Mouse (Mus musculus) forebrain, embryonic 14.5 days (tissue): Measurements from ENCODE around the gene Cdr2l. TPM values are rescaled to one million over a fixed set of nuclear protein-coding genes. Genes with fewer than 3 reads are reported as not detected.

Source experiments
- ATAC-seq: fragments of 200-750 bp; cut with Nextera tagmentation; 2 replicates; pipeline ENCODE4 v1.8.0; 2017; ENCODE audit warnings: mild to moderate bottlenecking, moderate library complexity
- DNase-seq: peaks from one replicate; pipeline ENCODE4 v3.0.0-alpha.2; 2015; ENCODE audit warnings: low spot score
- H3K27ac ChIP-seq: fragments of 300-500 bp; sonication (generic); 2 replicates; pipeline ENCODE4 v1.5.1; 2014; ENCODE audit warnings: low read depth, mild to moderate bottlenecking, control low read depth, low read length, moderate library complexity
- H3K27me3 ChIP-seq: fragments of 300-500 bp; sonication (generic); replicated peaks from 2 replicates; pipeline ENCODE4 v1.6.1; 2014; ENCODE audit warnings: low read length, control low read depth, mixed read lengths; ENCODE audit not compliant: control insufficient read depth, insufficient read depth
- H3K36me3 ChIP-seq: fragments of 300-500 bp; sonication (generic); 2 replicates; pipeline ENCODE4 v1.6.1; 2014; ENCODE audit warnings: low read length, control low read depth; ENCODE audit not compliant: control insufficient read depth, insufficient read depth
- H3K4me1 ChIP-seq: fragments of 300-500 bp; sonication (generic); 2 replicates; pipeline ENCODE4 v1.6.1; 2014; ENCODE audit warnings: antibody characterized with exemption, low read length, control low read depth; ENCODE audit not compliant: control insufficient read depth, insufficient read depth
- H3K4me2 ChIP-seq: fragments of 300-500 bp; sonication (generic); 2 replicates; pipeline ENCODE4 v1.6.1; 2014; ENCODE audit warnings: mild to moderate bottlenecking, control low read depth, low read length
- H3K4me3 ChIP-seq: fragments of 300-500 bp; sonication (generic); 2 replicates; pipeline ENCODE4 v1.5.1; 2014; ENCODE audit warnings: low read depth, low read length, control low read depth
- H3K9ac ChIP-seq: fragments of 300-500 bp; sonication (generic); 2 replicates; pipeline ENCODE4 v1.6.1; 2014; ENCODE audit warnings: mild to moderate bottlenecking, low read length, control low read depth, moderate library complexity
- H3K9me3 ChIP-seq: fragments of 300-500 bp; sonication (generic); replicated peaks from 2 replicates; pipeline ENCODE4 v1.6.1; 2016; ENCODE audit warnings: low read length, control low read depth, mixed read lengths; ENCODE audit not compliant: control insufficient read depth
- WGBS: fragments of 180-500 bp; shearing (Covaris S2); extraction: QIAGEN DNeasy Blood & Tissue Kit; methylation state at CpG from one replicate; pipeline ENCODE4 v1.1.7; 2014; 5-methylcytosine and 5-hydroxymethylcytosine counted together
- polyA plus RNA-seq: library from polyadenylated mRNA; unstranded; fragments of >200 nt; fragmentation: Nextera tagmentation; extraction: Ambion mirVana; gene quantifications from 2 replicates; pipeline ENCODE4 v1.2.1, GENCODE M21; 2014

Cdr2l gene
- polyA plus RNA-seq, 1 experiment from 2014 or later, result 19.0 TPM

- H3K27ac ChIP-seq, result no peak overlapping the region
- no peak overlapping the region for H3K4me3 ChIP-seq
- H3K36me3 ChIP-seq, result peaks cover 7% of the 10 kb centered on the region
- no peak overlapping the region for H3K9ac ChIP-seq
- no peaks in the 10 kb centered on the region for H3K9me3 ChIP-seq
- DNase-seq, result no peak
- no peak for ATAC-seq
- 81% methylated on average over 5 of the region's 5 CpGs for WGBS
- H3K4me1 ChIP-seq, result peaks cover 3% of the 10 kb centered on the region; the same call in 1 of the 2 replicates
- H3K4me2 ChIP-seq, result no peak overlapping the region
- no peaks in the 10 kb centered on the region for H3K27me3 ChIP-seq
Measured at GRCm38 (mm10) chr11:115437571-115438122, 55.9 kb downstream of the Cdr2l start.

DNA sequence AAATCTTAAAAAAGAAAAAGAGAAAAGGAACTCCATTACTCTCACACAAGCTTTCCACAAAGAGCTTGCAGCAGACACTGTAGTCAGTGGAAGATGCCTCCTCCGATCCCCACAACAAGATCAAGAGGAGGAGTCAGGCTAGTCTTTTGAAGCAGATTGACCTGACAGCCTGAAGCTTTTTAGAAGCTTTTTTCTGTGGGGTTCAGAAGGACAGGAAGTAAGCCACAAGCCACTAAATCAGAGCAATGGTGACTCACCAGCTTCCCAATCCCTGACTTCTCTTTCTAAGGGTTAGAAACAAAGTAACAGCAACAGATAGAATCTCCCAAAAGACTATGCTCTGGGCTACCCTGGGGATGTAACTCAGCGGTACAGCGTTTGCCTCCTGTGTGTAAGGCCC lies 57.6 kb downstream of the Cdr2l start:
- ATAC-seq (no peak), DNase-seq (no peak)
- Histone ChIP-seq H3K9me3 (no peaks in the 10 kb centered on the region), H3K4me1 (peaks cover 3% of the 10 kb centered on the region; the same call in 1 of the 2 replicates), H3K9ac (no peak overlapping the region), H3K27me3 (no peaks in the 10 kb centered on the region), H3K4me3 (no peak overlapping the region), H3K27ac (no peak overlapping the region), H3K4me2 (no peak overlapping the region), H3K36me3 (no peaks in the 10 kb centered on the region)
- 92% methylated on average over 3 of the region's 3 CpGs for WGBS

DNA sequence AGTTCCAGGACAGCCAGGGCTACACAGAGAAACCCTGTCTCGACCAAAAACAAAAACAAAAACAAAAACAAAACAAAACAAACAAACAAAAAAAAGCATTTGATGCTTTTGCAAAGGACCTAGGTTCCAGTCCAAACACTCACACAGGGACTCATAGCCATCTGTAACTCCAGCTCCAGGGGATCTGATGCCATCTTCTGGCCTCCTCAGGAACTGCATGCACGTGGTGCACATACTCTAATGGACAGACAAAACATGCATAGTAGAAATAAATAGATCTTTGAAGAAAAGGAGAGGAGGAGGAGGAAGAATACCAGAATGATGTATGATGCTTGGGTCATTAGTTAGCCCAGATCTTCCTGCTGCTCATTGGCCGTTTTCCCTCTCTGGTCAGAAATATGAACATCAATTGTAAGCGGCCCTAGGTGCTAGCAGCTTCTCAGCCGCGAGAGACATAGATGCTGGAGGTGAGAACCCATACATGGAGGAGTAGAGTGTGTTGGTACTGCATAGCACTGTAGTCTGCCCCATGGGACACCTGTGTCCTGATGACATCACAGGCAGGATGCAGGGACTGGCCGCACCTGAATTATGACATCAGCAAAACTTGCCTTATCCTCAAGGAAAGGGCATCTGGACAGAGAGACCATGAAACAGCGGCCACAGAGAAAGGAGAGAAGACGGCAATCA lies 58.3 kb downstream of the Cdr2l start, which contains the start of gene Trim80:
TSS of gene Trim80 (plus strand) at position 640 of the 690 bp plus-strand sequence.
- Histone ChIP-seq H3K9me3 (no peaks in the 10 kb centered on the region), H3K9ac (no peak within 1 kb of the TSS), H3K36me3 (no peaks in the 10 kb centered on the region), H3K27me3 (no peaks in the 10 kb centered on the region), H3K4me2 (no peak within 1 kb of the TSS), H3K27ac (no peak within 1 kb of the TSS), H3K4me3 (no peak within 1 kb of the TSS), H3K4me1 (peaks cover 3% of the 10 kb centered on the region; the same call in 1 of the 2 replicates)
- DNase-seq (no peak), ATAC-seq (no peak)
- 90% methylated on average over 9 of the region's 9 CpGs for WGBS

- ATAC-seq (no peak), DNase-seq (no peak)
- WGBS, result 57% methylated on average over 15 of the region's 15 CpGs
- Histone ChIP-seq H3K27me3 (no peaks in the 10 kb centered on the region), H3K9ac (no peak overlapping the region), H3K9me3 (no peaks in the 10 kb centered on the region), H3K4me1 (no peaks in the 10 kb centered on the region), H3K27ac (no peak overlapping the region), H3K4me3 (no peak overlapping the region), H3K36me3 (no peaks in the 10 kb centered on the region), H3K4me2 (no peak overlapping the region)
Measured at GRCm38 (mm10) chr11:115441417-115441816, 59.7 kb downstream of the Cdr2l start.

Other genes starting within 250 kb of the Cdr2l start
- gene Cd300lf, start 247.9 kb upstream of the Cdr2l start, polyA plus RNA-seq, result not detected in 2 replicates
- 39.4 and 48.4 TPM in 2 replicates for gene Slc9a3r1, start 218.6 kb upstream of the Cdr2l start, polyA plus RNA-seq
- 6.3 and 8.5 TPM in 2 replicates for gene Tmem104, start 194.4 kb upstream of the Cdr2l start, polyA plus RNA-seq
- gene Nat9, start 194.1 kb upstream of the Cdr2l start, polyA plus RNA-seq, result 19.5 and 20.4 TPM in 2 replicates
- gene Grin2c, start 114.7 kb upstream of the Cdr2l start, polyA plus RNA-seq, result 0.12 and 0.14 TPM in 2 replicates
- gene Fdxr, start 104.9 kb upstream of the Cdr2l start, polyA plus RNA-seq, result 17.2 and 20.0 TPM in 2 replicates
- gene Fads6, start 84.3 kb upstream of the Cdr2l start, polyA plus RNA-seq, result 0.24 and 0.40 TPM in 2 replicates
- not detected in 2 replicates for gene Otop2, start 74.8 kb upstream of the Cdr2l start, polyA plus RNA-seq
- not detected in 2 replicates for gene Ush1g, start 59.9 kb upstream of the Cdr2l start, polyA plus RNA-seq
- 0.06 and 0.09 TPM in 2 replicates for gene Otop3, start 47.2 kb upstream of the Cdr2l start, polyA plus RNA-seq
- 32.0 and 36.3 TPM in 2 replicates for gene Hid1, start 14.2 kb upstream of the Cdr2l start, polyA plus RNA-seq
- 203 and 253 TPM in 2 replicates for gene Mrpl58, start 21.8 kb downstream of the Cdr2l start, polyA plus RNA-seq
- 768 and 904 TPM in 2 replicates for gene Atp5h, start 38.0 kb downstream of the Cdr2l start, polyA plus RNA-seq
- 17.8 and 17.9 TPM in 2 replicates for gene Kctd2, start 38.2 kb downstream of the Cdr2l start, polyA plus RNA-seq
- not detected in 2 replicates for gene Trim80, start 58.6 kb downstream of the Cdr2l start, polyA plus RNA-seq
- 0.12 TPM in 1 of 2 replicates, not detected in the other for gene Slc16a5, start 80.6 kb downstream of the Cdr2l start, polyA plus RNA-seq
- 11.5 and 14.6 TPM in 2 replicates for gene Armc7, start 93.8 kb downstream of the Cdr2l start, polyA plus RNA-seq
- gene Nt5c, start 109.9 kb downstream of the Cdr2l start, polyA plus RNA-seq, result 95.5 and 107 TPM in 2 replicates
- 2,151 and 2,168 TPM in 2 replicates for gene Jpt1, start 132.5 kb downstream of the Cdr2l start, polyA plus RNA-seq
- 1,356 and 1,420 TPM in 2 replicates for gene Sumo2, start 154.4 kb downstream of the Cdr2l start, polyA plus RNA-seq
- 117 and 122 TPM in 2 replicates for gene Nup85, start 182.5 kb downstream of the Cdr2l start, polyA plus RNA-seq
- 72.1 and 81.5 TPM in 2 replicates for gene Mrps7, start 222.0 kb downstream of the Cdr2l start, polyA plus RNA-seq
- gene Gga3, start 222.1 kb downstream of the Cdr2l start, polyA plus RNA-seq, result 18.1 and 22.7 TPM in 2 replicates
- 9.5 and 12.5 TPM in 2 replicates for gene Mif4gd, start 231.1 kb downstream of the Cdr2l start, polyA plus RNA-seq
- gene Slc25a19, start 246.4 kb downstream of the Cdr2l start, polyA plus RNA-seq, result 38.3 and 50.1 TPM in 2 replicates